Mouse (Mus musculus): ENCODE results near the gene Fcf1. TPM values are rescaled to one million over a fixed set of nuclear protein-coding genes. Genes with fewer than 3 reads are reported as not detected.

Gene Fcf1
- polyA plus RNA-seq (2021; fragmentation: Nextera tagmentation): 60.9 and 71.6 TPM in 2 replicates
- long read RNA-seq, experiment 1, transcript Fcf1-201 (8 exons, 749 nt): major isoform, 18 of 21 reads
- long read RNA-seq, experiment 1, partial matches to known transcripts: 2 of 21 reads
- long read RNA-seq, experiment 1, other reads (novel, unspliced or antisense): 0 of 21 reads
- long read RNA-seq, experiment 2, partial matches to known transcripts: 1 of 7 reads
- long read RNA-seq, experiment 2, other reads (novel, unspliced or antisense): 2 of 7 reads

DNA sequence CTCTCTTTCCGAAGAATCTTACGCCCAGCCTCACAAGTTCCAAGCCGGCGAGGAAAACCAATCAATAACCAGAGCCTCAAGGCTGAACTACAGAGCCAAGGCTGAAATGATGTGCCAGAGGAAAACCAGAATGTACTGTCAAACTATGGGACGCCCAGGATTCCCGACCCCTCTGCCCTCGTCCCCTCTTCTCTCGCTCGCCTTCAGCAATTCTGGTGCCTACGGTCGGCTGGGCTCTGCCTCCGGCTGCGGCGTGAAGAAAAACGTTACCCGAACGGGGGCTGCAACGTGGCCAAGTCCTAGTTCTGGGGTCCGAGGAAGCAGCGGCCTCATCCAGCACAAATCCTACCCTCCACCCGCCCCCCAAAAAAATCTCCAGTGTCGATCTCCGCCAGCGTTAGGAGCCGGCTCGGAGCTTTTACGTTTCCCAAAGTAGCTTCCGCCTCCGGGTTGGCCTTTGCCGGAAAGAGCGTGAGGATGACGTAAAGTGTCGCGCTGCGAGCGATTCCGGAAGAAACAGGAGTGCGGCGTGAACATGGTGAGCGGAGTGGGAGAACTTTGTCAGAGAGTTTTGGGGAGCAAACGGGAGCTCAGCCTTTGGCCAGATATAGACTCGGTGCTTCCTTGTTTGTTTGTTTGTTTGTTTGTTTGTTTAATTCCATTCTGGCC lies at the start of gene Fcf1, which contains the start of gene Arel1:
Fcf1 (plus strand) TSS at position 470 of the 669 bp plus-strand sequence.
Arel1 (minus strand) TSS at position 473 of the 669 bp plus-strand sequence.

DNA sequence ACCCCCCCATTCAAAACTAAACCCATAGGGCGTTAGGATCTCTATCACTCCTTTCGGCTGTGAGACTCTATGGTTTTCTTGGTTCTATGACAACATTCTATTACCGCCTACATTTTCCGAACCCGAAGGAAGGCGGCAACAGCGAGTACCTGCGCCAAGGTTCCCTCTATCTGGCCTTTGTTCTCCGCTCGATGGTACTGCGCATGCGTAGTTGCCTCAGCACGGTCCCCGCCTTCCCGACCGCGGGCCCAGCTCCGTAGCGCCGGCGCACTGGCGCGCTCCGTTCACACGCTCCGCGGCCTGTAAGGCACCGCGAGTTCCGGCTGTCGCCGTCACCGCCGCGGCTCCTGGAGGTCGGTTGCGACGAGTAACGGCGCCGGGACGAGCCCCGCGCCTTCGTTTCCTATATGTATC lies 25.4 kb downstream of the Fcf1 start, which contains the start of gene Ylpm1:
Ylpm1 (plus strand) TSS at position 239 of the 414 bp plus-strand sequence.

Other genes starting within 250 kb of the Fcf1 start
- 61.3 and 83.7 TPM in 2 replicates for gene Npc2, start 197.7 kb upstream of the Fcf1 start, polyA plus RNA-seq (2021; fragmentation: Nextera tagmentation)
- gene Isca2, start 197.6 kb upstream of the Fcf1 start, polyA plus RNA-seq (2021; fragmentation: Nextera tagmentation): 118 and 129 TPM in 2 replicates
- not detected in 2 replicates for gene Ltbp2, start 94.4 kb upstream of the Fcf1 start, polyA plus RNA-seq (2021; fragmentation: Nextera tagmentation)
- 13.1 TPM in 2 replicates for gene Arel1, start within 50 bp of the Fcf1 start, polyA plus RNA-seq (2021; fragmentation: Nextera tagmentation)
- 13.2 and 14.0 TPM in 2 replicates for gene Ylpm1, start 25.4 kb downstream of the Fcf1 start, polyA plus RNA-seq (2021; fragmentation: Nextera tagmentation)
- 1.4 and 2.0 TPM in 2 replicates for gene Prox2, start 139.9 kb downstream of the Fcf1 start, polyA plus RNA-seq (2021; fragmentation: Nextera tagmentation)
- 45.9 and 50.4 TPM in 2 replicates for gene Dlst, start 139.9 kb downstream of the Fcf1 start, polyA plus RNA-seq (2021; fragmentation: Nextera tagmentation)
- gene Rps6kl1, start 180.4 kb downstream of the Fcf1 start, polyA plus RNA-seq (2021; fragmentation: Nextera tagmentation): 18.8 and 18.9 TPM in 2 replicates
- 6.7 and 6.9 TPM in 2 replicates for gene Pgf, start 206.9 kb downstream of the Fcf1 start, polyA plus RNA-seq (2021; fragmentation: Nextera tagmentation)
- 65.5 and 76.9 TPM in 2 replicates for gene Eif2b2, start 248.6 kb downstream of the Fcf1 start, polyA plus RNA-seq (2021; fragmentation: Nextera tagmentation)